Mouse (Mus musculus): Measurements from ENCODE around the gene Ccdc175. TPM values are rescaled to one million over a fixed set of nuclear protein-coding genes. Genes with fewer than 3 reads are reported as not detected.

Ccdc175 gene
- total and polyA plus RNA-seq, 3 experiments: not detected

GRCm38 (mm10) chr12:72086166-72086825, 98.5 kb downstream of the Ccdc175 start:
- Histone ChIP-seq H3K4me1 (ENCODE audit: insufficient read depth, low read depth, low read length) (peaks cover 39% of the 10 kb centered on the region), H3K9me3 (replicated peaks) (no peaks in the 10 kb centered on the region), H3K36me3 (replicated peaks) (peaks cover 13% of the 10 kb centered on the region), H3K27me3 (ENCODE audit: insufficient read depth, low read length) (peaks cover 11% of the 10 kb centered on the region; the same call in 1 of the 2 replicates), H3K4me3 (ENCODE audit: low read depth, low read length) (peak overlapping the region; percentile 75)
- TF ChIP-seq TAL1 (conservative IDR thresholded peaks at IDR 0.05; ENCODE audit: low read depth, low read length) (no peak), CTCF (IDR thresholded peaks at IDR 0.05; ENCODE audit: low read depth, low read length) (no peak)
- ATAC-seq (ENCODE audit: extremely low read depth, insufficient number of reproducible peaks, low FRiP score, poor library complexity, severe bottlenecking): no peak
- DNase-seq (ENCODE audit: low spot score): no peak

DNA sequence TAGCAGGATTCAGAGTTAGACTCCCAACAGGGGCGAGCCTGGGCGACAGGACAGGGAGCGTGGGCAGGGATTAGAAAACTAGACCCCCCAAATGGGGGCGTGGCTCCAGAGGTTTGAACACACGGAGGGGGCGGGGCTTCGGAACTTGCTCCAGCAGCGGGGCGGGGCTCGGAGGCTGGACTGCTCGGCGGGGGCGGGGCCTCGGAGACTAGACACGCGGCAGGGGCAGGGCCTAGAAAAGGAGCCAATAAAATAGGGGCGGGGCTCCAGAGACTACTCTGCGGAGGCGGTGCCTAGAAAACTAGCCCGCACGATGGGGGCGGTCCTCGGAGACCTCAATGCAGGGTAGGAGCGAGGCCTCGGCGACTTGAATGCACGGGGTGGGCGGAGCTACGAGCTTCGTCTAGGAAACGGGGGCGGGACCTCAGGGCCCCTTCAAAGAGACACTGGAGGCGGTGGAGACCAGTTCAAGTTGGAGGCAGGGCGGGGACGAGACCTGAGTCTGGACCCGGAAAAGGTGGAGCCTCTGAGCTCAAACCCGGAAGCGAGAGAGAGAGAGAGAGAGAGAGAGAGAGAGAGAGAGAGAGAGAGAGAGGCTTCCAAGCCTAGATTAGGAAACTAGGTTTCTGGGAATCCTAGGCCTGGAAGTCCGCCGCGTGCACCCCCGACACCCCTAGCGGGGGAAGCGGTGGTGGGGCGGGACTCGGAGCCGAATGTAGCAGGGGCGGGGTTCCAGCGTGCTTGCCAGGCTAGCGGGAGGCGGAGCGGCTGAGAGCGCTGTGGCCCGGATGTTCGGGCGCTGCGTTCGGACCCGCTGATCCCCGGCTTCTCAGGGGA, 99.3 kb downstream of the Ccdc175 start, which contains the start of the genes L3hypdh and Jkamp:
Gene L3hypdh (minus strand): TSS at position 111 of the 837 bp plus-strand sequence.
Gene Jkamp (plus strand): TSS at position 261 of the 837 bp plus-strand sequence.
- TF ChIP-seq POLR2AphosphoS5 (IDR thresholded peaks at IDR 0.05; ENCODE audit: insufficient replicate concordance, low read depth, low read length) (no peak), GATA2 (IDR thresholded peaks at IDR 0.05; ENCODE audit: borderline replicate concordance, low read depth, low read length) (no peak), TAL1 (conservative IDR thresholded peaks at IDR 0.05; ENCODE audit: low read depth, low read length) (no peak), CTCF (IDR thresholded peaks at IDR 0.05; ENCODE audit: low read depth, low read length) (no peak), GATA1 (IDR thresholded peaks at IDR 0.05; ENCODE audit: borderline replicate concordance, low read length) (no peak)
- peaks cover 40% of the 10 kb centered on the region for H3K4me1 ChIP-seq (ENCODE audit: insufficient read depth, low read depth, low read length)
- peak; percentile 93 for ATAC-seq (ENCODE audit: extremely low read depth, insufficient number of reproducible peaks, low FRiP score, poor library complexity, severe bottlenecking)
- no peaks in the 10 kb centered on the region for H3K9me3 ChIP-seq (replicated peaks)
- peak within 1 kb of the TSS; percentile 75 for H3K4me3 ChIP-seq (ENCODE audit: low read depth, low read length)
- H3K36me3 ChIP-seq (replicated peaks): peaks cover 10% of the 10 kb centered on the region
- peaks cover 17% of the 10 kb centered on the region for H3K27me3 ChIP-seq (ENCODE audit: insufficient read depth, low read length)
- DNase-seq (ENCODE audit: low spot score): peak; percentile 96

DNA sequence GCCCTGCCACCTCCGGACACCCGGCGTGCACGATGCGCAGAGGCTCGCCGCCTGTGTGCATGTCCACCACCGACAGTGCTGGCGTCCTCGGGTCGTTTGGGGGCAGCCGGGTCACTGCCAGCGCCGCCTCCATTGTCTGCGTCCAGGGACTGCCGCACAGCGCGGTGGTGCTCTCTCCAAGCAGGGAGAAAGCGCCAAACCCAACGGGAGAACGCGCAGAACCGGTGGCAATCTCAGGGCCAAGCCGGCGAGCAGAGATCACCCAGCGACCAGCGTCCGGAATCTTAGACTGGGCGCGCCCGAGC, 99.9 kb downstream of the Ccdc175 start:
- H3K36me3 ChIP-seq (replicated peaks): peaks cover 5% of the 10 kb centered on the region
- peak overlapping the region; percentile 75 for H3K4me3 ChIP-seq (ENCODE audit: low read depth, low read length)
- peaks cover 18% of the 10 kb centered on the region for H3K27me3 ChIP-seq (ENCODE audit: insufficient read depth, low read length)
- TF ChIP-seq CTCF (IDR thresholded peaks at IDR 0.05; ENCODE audit: low read depth, low read length): no peak
- TF ChIP-seq TAL1 (conservative IDR thresholded peaks at IDR 0.05; ENCODE audit: low read depth, low read length): no peak
- TF ChIP-seq GATA2 (IDR thresholded peaks at IDR 0.05; ENCODE audit: borderline replicate concordance, low read depth, low read length): no peak
- no peak for TF ChIP-seq POLR2AphosphoS5 (IDR thresholded peaks at IDR 0.05; ENCODE audit: insufficient replicate concordance, low read depth, low read length)
- peaks cover 40% of the 10 kb centered on the region for H3K4me1 ChIP-seq (ENCODE audit: insufficient read depth, low read depth, low read length)
- DNase-seq (ENCODE audit: low spot score) (peak; percentile 48), ATAC-seq (ENCODE audit: extremely low read depth, insufficient number of reproducible peaks, low FRiP score, poor library complexity, severe bottlenecking) (0 out of 2 replicates have a peak, but pooled peaks have one; percentile 0)
- no peaks in the 10 kb centered on the region for H3K9me3 ChIP-seq (replicated peaks)

- H3K4me1 ChIP-seq (ENCODE audit: insufficient read depth, low read depth, low read length): peaks cover 40% of the 10 kb centered on the region
- H3K4me3 ChIP-seq (ENCODE audit: low read depth, low read length): peak overlapping the region; percentile 75
- no peaks in the 10 kb centered on the region for H3K9me3 ChIP-seq (replicated peaks)
- peaks cover 2% of the 10 kb centered on the region for H3K36me3 ChIP-seq (replicated peaks)
- peaks cover 18% of the 10 kb centered on the region for H3K27me3 ChIP-seq (ENCODE audit: insufficient read depth, low read length)
- DNase-seq (ENCODE audit: low spot score) (no peak), ATAC-seq (ENCODE audit: extremely low read depth, insufficient number of reproducible peaks, low FRiP score, poor library complexity, severe bottlenecking) (no peak)
- TF ChIP-seq CTCF (IDR thresholded peaks at IDR 0.05; ENCODE audit: low read depth, low read length) (no peak), GATA1 (IDR thresholded peaks at IDR 0.05; ENCODE audit: borderline replicate concordance, low read length) (no peak), TAL1 (conservative IDR thresholded peaks at IDR 0.05; ENCODE audit: low read depth, low read length) (no peak), POLR2AphosphoS5 (IDR thresholded peaks at IDR 0.05; ENCODE audit: insufficient replicate concordance, low read depth, low read length) (no peak), GATA2 (IDR thresholded peaks at IDR 0.05; ENCODE audit: borderline replicate concordance, low read depth, low read length) (no peak)
Observed at GRCm38 (mm10) chr12:72084261-72085023, 100.4 kb downstream of the Ccdc175 start.

DNA sequence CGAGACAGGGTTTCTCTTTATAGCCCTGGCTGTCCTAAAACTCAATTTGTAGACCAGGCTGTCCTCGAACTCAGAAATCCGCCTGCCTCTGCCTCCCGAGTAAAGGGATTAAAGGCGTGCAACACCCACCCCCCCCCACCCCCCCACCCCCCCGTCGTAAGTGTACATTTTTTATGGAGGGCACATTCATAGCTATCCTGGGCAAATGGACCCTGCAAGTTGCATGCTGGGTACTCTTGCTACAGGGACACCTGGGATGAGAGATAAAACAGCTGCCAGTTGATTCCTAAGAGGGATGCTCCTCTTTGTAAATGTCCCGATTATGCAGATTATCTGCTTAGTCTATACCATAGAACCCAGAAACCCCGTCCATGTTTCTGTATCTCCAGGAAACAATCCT, 101.6 kb downstream of the Ccdc175 start:
- no peak for ATAC-seq (ENCODE audit: extremely low read depth, insufficient number of reproducible peaks, low FRiP score, poor library complexity, severe bottlenecking)
- Histone ChIP-seq H3K9me3 (replicated peaks) (no peaks in the 10 kb centered on the region), H3K4me3 (ENCODE audit: low read depth, low read length) (no peak overlapping the region), H3K36me3 (replicated peaks) (peaks cover 2% of the 10 kb centered on the region), H3K27me3 (ENCODE audit: insufficient read depth, low read length) (peaks cover 21% of the 10 kb centered on the region), H3K4me1 (ENCODE audit: insufficient read depth, low read depth, low read length) (peaks cover 40% of the 10 kb centered on the region)
- no peak for DNase-seq (ENCODE audit: low spot score)
- TF ChIP-seq POLR2AphosphoS5 (IDR thresholded peaks at IDR 0.05; ENCODE audit: insufficient replicate concordance, low read depth, low read length) (no peak), GATA2 (IDR thresholded peaks at IDR 0.05; ENCODE audit: borderline replicate concordance, low read depth, low read length) (no peak), GATA1 (IDR thresholded peaks at IDR 0.05; ENCODE audit: borderline replicate concordance, low read length) (no peak), TAL1 (conservative IDR thresholded peaks at IDR 0.05; ENCODE audit: low read depth, low read length) (no peak), CTCF (IDR thresholded peaks at IDR 0.05; ENCODE audit: low read depth, low read length) (no peak)

DNA sequence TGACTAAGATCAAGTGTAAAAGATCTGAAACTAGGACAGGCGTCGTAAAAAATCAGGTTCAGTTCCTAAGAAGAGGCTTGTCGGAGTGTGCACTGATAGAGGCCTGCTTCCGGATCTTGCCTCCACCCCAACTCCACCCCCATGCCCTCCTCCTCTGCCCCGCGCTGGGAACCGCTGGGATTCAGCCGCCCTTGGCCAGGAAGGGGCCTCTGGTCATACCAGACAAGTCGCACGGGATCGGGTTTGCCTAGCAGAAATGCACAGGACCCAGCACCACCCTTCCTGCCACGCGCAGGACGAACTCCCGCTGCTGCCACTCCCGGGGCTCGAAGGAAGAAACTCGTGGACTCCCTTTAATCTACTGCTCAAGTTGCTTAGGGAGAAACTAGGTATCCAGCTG, 102.5 kb downstream of the Ccdc175 start:
- H3K27me3 ChIP-seq (ENCODE audit: insufficient read depth, low read length): peaks cover 21% of the 10 kb centered on the region
- no peak for TF ChIP-seq TAL1 (conservative IDR thresholded peaks at IDR 0.05; ENCODE audit: low read depth, low read length)
- no peak for TF ChIP-seq GATA1 (IDR thresholded peaks at IDR 0.05; ENCODE audit: borderline replicate concordance, low read length)
- TF ChIP-seq POLR2AphosphoS5 (IDR thresholded peaks at IDR 0.05; ENCODE audit: insufficient replicate concordance, low read depth, low read length): no peak
- TF ChIP-seq GATA2 (IDR thresholded peaks at IDR 0.05; ENCODE audit: borderline replicate concordance, low read depth, low read length): no peak
- no peak for TF ChIP-seq CTCF (IDR thresholded peaks at IDR 0.05; ENCODE audit: low read depth, low read length)

More for the DNA sequence above, 102.5 kb downstream of the Ccdc175 start:
- ATAC-seq (ENCODE audit: extremely low read depth, insufficient number of reproducible peaks, low FRiP score, poor library complexity, severe bottlenecking) (no peak), DNase-seq (ENCODE audit: low spot score) (no peak)
- Histone ChIP-seq H3K36me3 (replicated peaks) (no peaks in the 10 kb centered on the region), H3K4me3 (ENCODE audit: low read depth, low read length) (peak overlapping the region; percentile 27; the same call in 1 of the 2 replicates), H3K9me3 (replicated peaks) (no peaks in the 10 kb centered on the region), H3K4me1 (ENCODE audit: insufficient read depth, low read depth, low read length) (peaks cover 32% of the 10 kb centered on the region)

Measured in G1E (cell line).